Mouse (Mus musculus): Measurements from ENCODE around the gene Spg7.
"Not testable (repeated sequence)": the region's sequence is repeated elsewhere in the genome, so short reads cannot be mapped to it uniquely, and the experiment has no call there.

Spg7 gene

DNA sequence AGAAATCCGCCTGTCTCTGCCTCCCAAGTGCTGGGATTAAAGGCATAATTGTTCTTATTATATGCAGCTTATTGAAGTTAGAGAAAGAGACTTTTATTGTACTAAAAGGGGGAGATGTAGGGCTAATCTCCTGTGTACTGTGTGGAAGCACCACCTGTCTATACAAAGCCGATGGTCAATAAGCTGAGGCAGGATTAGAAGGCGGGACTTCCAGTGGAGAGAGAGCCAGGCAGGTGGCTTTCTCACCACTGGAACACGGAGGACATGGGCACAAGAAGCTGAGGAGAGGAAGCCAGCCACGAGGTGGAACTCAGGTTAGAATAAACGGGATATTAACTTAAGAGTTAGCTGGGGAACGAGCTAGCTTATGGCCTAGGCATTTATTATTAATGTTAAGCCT is at the start of gene Spg7:
TSS of gene Spg7 (plus strand) at position 222 of the 400 bp plus-strand sequence.
- no peak for DNase-seq (ENCODE audit: low spot score in 2 of 2)

DNA sequence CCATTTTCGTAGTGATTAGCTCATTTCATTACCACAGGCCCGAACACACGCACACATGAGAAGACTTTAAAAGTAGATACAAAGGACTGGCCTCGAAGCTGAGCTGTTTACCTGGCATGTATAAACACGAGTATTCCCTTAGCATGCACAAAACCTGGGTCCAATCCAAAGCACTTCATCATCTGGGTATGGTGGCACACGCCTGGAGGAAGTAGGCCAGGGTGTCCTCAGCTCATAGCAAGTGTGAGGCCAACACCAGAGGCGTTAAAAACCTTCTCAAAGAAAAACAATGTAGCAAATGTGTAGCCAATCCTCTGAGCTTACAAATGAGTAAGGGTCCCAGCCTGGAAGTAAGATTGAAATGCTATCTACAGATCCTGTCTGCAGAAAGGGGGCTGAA is 48.3 kb upstream of the Spg7 start:
- peak in 1 of 2 experiments; percentile 31 for DNase-seq (ENCODE audit: low spot score in 2 of 2)

DNA sequence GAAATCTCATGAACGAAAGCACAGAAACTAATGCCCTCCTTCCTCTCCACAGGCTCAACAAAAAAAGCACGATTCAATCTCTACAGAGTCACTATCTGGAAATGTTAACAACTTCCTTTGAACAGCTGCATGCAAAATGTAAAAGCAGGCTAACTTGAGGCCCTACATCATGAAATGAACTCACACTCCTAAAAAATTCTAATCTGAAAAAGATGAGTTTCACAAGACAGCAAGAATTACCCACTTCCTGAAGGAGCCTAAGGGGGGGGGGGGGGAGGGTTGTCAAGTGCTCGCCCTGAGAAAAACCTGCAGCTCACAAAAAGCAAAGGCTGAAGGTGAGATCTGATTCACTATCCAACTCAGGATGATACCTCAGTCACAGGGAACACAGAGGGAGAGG is 47.7 kb upstream of the Spg7 start:
- no peak for DNase-seq (ENCODE audit: low spot score in 2 of 2)

DNA sequence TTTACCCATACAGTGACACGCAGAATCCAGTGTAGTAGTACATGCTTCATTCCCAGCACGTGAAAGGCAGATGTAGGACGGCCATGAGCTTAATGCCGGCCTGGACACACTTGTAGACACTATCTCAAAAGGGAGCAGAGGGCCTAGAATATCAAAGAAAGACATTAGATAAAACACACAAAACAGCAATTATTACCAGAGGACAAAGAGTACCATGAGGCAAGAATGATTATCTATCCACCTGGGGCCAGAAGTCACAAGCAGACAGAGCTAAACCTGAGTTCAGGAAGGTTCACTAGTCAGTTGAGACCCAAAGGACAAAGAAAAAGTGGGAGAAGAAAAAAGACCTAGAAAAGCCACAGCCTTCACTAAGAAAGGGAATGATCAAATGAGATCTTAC is 45.6 kb upstream of the Spg7 start:
- DNase-seq (ENCODE audit: low spot score in 2 of 2) = no peak

DNA sequence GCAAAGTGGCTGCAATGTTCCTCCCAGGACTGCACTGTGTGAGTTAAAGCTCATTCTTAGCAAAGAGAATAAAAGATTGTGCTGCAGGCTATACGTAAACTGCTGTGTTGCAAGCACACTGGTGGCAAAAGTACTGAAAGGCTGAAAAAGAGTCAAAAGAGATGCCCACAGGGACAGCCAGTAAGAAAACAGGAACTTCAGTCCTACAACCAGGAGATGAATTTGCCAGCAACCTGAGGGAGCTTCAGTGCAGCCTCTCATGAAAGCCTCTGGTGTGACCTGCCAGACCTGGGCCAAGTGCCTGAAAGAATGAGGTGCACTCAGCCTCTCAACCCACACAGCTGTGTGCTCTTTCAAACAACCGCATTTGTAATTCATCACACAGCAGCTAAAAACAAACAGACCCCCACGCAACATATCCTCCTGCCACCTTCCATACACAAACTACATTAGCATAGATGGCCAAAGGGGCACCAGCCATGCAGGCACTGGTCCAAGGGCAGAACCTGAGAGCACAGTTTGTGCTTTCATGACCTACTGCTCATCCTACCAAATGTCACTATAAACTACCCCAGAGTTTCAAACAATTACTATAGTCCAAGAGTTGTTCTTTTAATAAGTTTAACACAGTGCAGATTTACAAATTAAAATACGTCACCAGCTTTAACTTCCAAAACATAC is 44.1 kb upstream of the Spg7 start:
- DNase-seq (ENCODE audit: low spot score in 2 of 2) = no peak

DNA sequence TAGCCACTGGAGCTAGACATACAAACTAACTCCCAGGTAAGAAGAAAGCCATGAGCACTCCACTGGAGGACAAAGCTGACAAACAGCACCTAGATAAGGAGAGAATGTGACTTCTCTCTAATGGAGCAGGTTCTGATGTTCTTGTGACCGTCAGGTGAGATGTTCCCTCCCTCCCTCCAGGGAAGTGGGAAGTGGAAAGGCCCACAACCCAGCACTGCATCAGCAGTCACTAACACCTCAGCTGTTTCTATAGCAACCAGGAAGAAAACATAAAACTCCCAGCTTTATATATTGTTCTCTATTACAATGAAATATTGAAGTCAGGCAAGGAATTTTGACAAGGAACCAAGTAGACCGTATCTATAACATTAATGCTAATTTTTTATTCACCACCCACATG is 42.7 kb upstream of the Spg7 start:
- DNase-seq (ENCODE audit: low spot score in 2 of 2) = no peak

DNA sequence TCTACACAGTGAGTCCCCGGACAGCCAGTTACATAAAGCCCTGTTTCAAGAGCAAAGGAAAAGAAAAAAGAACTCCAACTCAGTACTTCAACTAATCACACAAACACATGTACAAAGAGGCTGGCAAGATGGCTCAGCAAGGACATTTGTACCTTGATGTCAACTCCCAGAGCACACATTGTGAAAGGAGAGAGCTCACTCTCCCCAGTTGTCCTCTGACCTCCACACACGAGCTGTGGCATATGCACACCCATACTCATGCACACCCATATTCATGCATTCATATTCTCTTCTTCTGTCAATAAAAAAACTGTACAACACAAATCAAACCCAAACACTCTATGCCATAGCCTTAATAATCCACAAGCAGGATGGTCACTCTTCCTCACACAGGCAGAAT is 41.9 kb upstream of the Spg7 start:
- DNase-seq (ENCODE audit: low spot score in 2 of 2) = no peak

DNA sequence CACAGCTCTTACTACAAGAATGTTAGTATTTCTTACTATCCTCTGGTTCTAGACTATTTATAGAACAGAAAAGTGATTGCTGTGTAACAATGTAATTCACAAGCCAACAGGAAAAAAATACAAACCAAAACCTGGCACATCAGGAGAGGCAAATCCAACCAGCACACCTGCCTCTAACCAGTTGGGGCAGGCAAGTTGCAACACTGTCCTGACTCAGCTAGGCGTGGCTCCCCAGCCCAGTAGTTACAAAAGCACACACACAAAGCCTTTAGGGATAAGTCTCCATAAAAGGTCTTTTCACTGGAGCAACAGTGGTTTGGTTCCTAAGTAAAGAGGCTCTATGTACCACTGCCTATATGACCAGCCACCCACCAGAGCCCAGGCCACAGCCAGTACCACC is 41.5 kb upstream of the Spg7 start:
- peak; percentile 42 to 72 for DNase-seq (ENCODE audit: low spot score in 2 of 2)

DNA sequence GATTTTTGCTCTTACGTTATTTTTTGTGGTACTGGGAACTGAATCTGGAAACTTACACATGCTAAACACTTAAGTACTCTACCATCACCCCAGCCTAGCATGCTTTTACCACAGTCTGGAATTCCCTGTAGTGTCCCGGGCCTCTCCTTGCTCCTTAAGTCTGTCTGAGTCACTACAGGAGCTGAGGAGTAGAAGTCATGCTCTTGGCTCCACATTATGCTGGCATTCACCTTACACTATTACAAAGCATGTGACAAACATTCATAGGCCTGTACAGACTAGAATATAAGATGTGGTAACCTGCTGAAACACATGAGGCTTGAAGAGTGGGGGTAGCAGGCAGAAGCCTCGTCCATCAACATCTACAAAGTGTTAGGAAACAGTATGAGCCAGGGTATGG is 40.0 kb upstream of the Spg7 start:
- DNase-seq (ENCODE audit: low spot score in 2 of 2) = no peak

DNA sequence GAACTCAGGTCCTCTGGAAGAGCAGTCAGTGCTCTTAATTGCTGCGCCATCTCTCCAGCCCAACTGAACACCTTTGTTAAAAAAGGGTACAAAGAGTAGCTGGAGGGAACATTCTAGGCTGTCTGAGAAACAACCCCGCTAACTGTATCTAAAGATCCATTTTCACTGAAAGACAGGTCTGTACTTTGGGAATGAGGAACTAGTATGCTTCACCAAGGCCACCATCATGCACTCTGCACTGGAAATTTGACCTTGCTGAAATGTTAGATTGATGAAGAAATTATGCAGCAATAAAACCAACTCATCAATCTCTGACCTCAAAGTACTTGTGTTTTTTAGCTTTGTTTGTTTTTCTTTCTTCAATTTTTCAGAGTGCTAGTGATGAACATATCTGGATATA is 38.5 kb upstream of the Spg7 start:
- DNase-seq (ENCODE audit: low spot score in 2 of 2) = no peak

DNA sequence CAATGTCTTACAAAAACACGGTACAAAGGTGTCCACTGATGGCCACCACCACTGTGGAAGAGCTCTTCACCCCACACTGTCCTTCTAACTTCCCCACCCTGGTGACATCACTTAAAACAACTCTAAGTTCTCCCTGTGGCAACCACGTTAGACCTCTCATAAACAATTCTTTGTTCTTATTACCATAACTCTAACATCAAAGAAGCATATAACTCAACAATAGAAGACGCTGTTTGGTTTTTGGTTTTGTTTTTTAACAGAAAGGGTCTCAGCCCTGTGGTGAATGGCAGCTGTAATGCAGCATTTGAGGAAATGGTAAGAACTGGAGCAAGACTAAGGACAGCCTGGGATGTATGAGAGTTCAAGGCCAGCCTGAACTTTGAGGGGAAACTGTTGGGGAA is 36.8 kb upstream of the Spg7 start:
- DNase-seq (ENCODE audit: low spot score in 2 of 2) = no peak

DNA sequence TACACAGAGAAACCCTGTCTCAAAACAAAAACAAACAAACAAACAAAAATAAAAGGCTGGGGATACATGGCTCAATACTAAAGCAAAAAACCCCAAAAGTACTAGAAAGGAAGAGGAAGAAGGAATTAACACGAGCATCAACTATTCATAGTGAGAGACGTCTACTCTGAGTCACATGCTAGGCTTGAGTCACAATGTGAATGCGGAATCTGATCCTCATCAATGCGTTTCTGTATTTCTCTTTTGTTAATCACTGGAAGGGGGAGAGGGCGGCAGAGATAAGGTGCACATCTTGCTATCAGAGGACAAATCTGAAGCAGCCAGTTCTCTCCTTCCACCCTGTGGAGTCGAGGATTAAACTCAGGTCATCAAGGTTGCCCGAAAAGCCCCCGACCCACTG is 35.0 kb upstream of the Spg7 start:
- no peak for DNase-seq (ENCODE audit: low spot score in 2 of 2)

DNA sequence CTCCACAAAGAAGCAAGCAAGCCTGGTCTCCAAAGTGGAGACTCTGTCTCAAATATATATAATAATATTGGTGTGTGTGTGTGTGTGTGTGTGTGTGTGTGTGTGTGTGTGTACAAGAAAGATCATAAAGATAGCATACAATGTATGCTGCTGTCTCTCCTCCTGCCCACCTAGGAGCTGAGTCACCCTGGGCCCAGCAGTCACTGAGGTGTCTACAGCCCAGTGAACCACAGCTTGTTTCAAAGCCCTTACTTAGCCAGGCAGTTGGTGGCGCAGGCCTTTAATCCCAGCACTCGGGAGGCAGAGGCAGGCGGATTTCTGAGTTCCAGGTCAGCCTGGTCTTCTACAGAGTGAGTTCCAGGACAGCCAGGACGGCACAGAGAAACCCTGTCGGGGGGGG is 32.7 kb upstream of the Spg7 start:
- DNase-seq (ENCODE audit: low spot score in 2 of 2) = not testable (repeated sequence)

DNA sequence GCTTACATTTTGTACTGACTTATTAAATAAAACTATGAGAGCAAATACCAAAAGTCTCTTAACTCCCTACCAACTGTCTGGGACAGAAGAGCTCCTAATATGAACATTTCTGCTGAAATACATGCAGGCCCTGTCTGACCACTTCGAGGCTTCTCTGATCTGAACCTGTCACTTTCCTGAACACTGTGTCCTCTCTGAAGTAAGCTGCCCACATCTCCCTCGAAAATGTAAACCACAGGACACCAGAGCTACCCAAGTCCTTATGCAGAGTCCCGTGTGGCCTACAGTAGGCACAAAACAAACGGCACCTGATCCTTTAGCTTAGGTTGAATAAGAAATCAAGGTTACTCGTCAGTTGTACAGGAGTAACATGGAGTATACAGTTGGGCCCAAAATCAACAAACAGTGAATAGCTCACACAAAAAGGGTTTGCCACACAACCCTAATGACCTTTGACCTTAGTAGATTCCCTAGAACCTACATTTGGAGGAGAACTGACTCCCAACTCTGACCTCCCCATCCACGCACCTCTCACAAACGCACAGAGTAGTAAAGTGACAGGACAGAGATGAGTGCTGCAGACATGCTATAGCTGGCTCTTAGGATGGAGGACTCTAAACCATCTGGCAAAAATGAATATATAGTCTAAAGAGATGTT is 31.3 kb upstream of the Spg7 start:
- DNase-seq (ENCODE audit: low spot score in 2 of 2) = no peak

DNA sequence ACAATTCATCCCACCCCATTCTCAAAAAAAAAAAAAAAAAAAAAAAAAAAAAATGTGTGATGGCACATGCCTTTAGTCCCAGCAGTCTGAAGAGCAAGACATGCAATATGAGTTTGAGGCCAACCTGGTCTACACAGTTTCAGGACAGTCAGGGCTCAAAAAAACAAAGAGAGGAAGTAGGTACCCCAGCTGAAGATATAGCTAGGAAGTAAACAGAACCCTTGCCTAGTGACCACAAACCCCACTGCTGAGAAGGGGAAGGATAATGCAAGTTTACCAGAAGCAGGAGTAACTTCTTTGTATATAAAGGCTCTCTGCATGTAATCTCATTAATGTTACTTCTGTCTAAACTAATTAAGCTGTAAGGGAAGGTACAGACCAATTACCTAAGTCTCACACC is 30.0 kb upstream of the Spg7 start:
- no peak for DNase-seq (ENCODE audit: low spot score in 2 of 2)

DNA sequence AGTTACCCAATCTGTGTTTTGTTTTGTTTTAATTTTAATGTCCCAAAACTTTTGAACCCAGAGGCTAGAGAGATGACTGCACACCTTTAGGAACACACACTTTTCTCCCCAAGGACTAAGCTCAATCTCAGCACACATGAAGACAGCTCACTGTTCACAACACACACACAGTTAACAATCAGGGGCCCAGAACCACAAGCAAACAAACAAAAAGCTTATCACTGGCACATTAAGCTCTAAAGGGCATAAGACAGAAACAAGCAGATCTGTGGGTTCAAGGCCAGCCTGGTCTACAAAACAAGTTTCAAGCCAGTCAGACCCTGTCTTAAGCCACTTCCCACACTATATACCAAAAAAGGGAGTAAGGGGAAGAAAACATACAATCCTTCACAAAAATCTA is 29.3 kb upstream of the Spg7 start:
- no peak for DNase-seq (ENCODE audit: low spot score in 2 of 2)

DNA sequence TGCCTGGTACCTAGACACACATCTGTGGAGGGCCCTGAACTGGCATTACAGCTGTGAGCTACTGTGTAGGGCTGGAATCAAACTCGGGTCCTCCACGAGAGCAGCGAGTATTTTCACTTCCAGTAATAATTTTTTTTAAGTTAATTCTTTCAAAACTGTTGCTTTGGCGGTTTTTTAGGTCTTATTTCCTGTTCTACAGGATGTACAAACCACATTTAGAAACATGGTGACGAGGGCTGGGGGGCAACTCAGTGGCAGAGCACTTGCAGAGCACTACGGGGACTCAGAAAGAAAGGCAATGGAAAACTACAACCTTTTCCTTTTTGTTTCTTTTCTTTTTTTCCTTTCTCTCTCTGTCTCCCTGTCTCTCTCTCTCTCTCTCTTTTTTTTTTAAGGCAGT is 28.6 kb upstream of the Spg7 start:
- DNase-seq (ENCODE audit: low spot score in 2 of 2) = no peak

DNA sequence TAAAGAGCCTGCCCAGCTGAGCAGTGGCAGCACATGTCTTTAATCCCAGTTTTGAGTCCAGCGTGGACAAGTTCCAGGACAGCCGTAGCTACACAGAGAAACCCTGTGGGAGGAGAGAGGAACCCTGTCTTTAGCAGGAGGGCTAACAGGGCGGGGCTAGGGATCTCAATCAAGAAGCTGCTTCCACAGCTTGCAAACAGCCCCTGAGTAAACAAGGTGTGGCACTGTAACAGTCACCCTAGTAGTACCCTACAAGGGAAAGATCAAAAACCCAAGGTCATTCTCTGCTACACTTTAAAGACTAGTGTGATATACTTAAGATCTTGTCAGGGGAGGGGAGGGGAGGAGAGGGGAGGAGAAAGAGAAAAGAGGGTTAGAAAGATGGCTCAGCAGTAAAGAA is 25.8 kb upstream of the Spg7 start:
- DNase-seq (ENCODE audit: low spot score in 2 of 2) = no peak

DNA sequence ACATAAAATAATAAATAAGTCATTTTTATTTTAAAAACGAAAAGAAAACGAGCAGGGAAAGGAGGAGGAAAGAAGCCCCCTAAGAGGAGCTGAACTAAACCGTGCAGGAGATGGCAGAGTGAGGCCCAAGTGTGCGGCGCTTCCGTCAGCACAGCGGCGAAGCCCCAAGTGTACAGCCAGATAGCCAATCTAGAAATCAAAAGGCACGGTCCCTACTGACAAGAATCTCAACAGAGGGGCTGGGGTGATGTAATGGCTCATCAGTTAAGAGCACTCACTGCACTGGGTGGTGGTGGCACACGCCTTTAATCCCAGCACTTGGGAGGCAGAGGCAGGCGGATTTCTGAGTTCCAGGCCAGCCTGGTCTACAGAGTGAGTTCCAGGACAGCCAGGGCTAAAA is 25.3 kb upstream of the Spg7 start:
- DNase-seq (ENCODE audit: low spot score in 2 of 2) = no peak

DNA sequence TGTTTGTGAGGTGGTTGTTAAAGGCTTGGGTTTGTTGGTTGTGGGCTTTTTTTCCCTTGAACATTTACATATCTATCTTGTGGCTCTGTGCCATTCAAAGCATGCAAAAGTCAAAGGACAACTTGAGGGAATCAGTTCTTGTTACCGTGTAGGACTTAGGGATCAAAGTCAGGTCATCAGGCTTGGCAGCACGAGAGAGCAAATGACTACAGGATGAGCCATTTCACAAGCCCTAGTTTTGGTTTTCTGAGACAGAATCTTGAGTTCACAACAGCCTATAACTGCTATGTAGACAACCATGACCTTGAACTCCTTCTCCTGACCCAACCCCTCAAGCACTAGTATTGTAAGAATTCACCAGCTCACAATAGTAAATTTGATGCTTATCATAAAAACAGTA is 24.4 kb upstream of the Spg7 start:
- DNase-seq (ENCODE audit: low spot score in 2 of 2) = no peak

DNA sequence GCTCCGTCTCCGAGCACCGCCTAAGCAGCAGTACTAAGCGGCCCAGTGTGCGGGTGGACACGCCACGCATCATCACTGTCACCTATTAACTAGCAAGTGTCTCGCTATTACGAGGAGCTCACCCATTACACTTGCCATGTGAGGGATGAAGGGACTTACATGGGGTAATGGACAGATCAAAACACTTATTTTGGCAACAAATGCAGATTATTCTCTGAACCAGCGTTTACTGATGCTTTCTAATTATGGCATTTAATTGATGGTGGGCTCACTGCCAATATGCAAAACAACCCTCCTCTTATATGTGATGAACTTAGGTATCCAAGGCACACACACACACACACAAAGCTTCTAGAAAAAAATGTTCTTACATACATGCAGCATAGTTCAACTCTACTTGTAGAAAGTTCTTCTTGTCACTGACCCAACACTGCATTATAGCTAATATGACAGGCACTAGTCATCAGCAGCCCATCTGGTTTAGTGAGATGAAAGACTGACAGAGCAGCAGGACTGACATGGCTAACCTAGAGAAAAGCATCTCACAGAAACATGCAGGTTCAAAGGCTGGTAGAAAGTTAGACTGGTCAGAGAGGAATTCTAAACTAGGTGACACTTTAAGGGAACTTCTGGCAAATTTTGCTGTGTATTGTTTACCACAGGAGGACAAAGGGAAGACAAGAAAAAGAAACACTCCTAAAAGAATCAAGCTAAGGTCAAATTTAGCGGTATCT is 23.2 kb upstream of the Spg7 start:
- no peak for DNase-seq (ENCODE audit: low spot score in 2 of 2)

DNA sequence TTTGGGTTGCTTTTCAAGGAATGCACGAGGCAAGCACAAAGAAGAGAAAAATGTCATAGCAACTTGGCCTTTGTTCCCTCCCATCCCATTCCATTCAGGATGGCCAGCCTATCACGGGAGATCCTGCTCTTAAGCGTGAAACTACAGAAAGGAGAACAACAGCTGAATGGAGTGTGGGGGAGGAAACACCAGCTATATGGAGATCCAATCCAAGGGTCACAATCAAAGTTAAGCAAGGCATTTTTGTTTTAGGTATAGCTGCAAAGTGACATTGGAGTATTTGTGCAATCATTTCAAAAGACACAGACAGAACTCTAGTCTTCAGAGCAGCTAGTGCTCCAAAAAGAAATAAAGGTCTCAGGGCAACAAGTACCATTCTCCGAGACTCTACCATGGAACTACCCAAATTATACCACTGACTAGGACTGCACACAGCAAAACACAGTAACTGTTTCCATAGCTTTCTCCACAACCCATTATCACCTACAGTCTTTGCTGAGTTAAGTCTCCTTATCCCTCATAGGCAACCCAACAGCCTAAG is 22.6 kb upstream of the Spg7 start:
- no peak for DNase-seq (ENCODE audit: low spot score in 2 of 2)

All from urinary bladder, adult 18-20 months (tissue).